Mouse (Mus musculus) layer of hippocampus, adult 9-11 months (tissue): ENCODE measurements around the gene Card19.

Experiments used
- DNase-seq: peaks from one replicate; pipeline ENCODE4 v3.0.0; 2022

Gene Card19

GRCm38 (mm10) chr13:49192156-49192855 is 23.5 kb downstream of the Card19 start:
- DNase-seq: no peak

GRCm38 (mm10) chr13:49191673-49192035 is 24.2 kb downstream of the Card19 start:
- no peak for DNase-seq

GRCm38 (mm10) chr13:49190876-49191672 is 24.8 kb downstream of the Card19 start:
- DNase-seq: no peak

GRCm38 (mm10) chr13:49189970-49190870 is 25.6 kb downstream of the Card19 start:
- no peak for DNase-seq

- no peak for DNase-seq
Observed at GRCm38 (mm10) chr13:49188966-49189360, 26.9 kb downstream of the Card19 start.

- no peak for DNase-seq
Observed at GRCm38 (mm10) chr13:49188219-49188965, 27.4 kb downstream of the Card19 start.

- DNase-seq: peak; percentile 84
Observed at GRCm38 (mm10) chr13:49187288-49188218, 28.3 kb downstream of the Card19 start, which contains the start of gene Ninj1. TSS of gene Ninj1 (plus strand) at chr13:49187485.

- DNase-seq: peak; percentile 34
Observed at GRCm38 (mm10) chr13:49186798-49187287, 29.0 kb downstream of the Card19 start.

- no peak for DNase-seq
Observed at GRCm38 (mm10) chr13:49183646-49184045, 32.2 kb downstream of the Card19 start.

- no peak for DNase-seq
Observed at GRCm38 (mm10) chr13:49183161-49183560, 32.7 kb downstream of the Card19 start.

- DNase-seq: no peak
Observed at GRCm38 (mm10) chr13:49181411-49181984, 34.3 kb downstream of the Card19 start.

- no peak for DNase-seq
Observed at GRCm38 (mm10) chr13:49180691-49181090, 35.1 kb downstream of the Card19 start.

- no peak for DNase-seq
Observed at GRCm38 (mm10) chr13:49180274-49180673, 35.6 kb downstream of the Card19 start.

- peak; percentile 87 for DNase-seq
Observed at GRCm38 (mm10) chr13:49178839-49179585, 36.8 kb downstream of the Card19 start.

- DNase-seq: no peak
Observed at GRCm38 (mm10) chr13:49175509-49175908, 40.3 kb downstream of the Card19 start.

GRCm38 (mm10) chr13:49172971-49173596 is 42.8 kb downstream of the Card19 start:
- DNase-seq: peak; percentile 77

- DNase-seq: peak; percentile 71
Observed at GRCm38 (mm10) chr13:49172335-49172734, 43.5 kb downstream of the Card19 start.

- DNase-seq: no peak
Observed at GRCm38 (mm10) chr13:49171729-49172128, 44.1 kb downstream of the Card19 start.

GRCm38 (mm10) chr13:49170623-49171022 is 45.2 kb downstream of the Card19 start:
- DNase-seq: no peak
